Mouse (Mus musculus): ENCODE results near the gene Rpp14. TPM values are rescaled to one million over a fixed set of nuclear protein-coding genes. Genes with fewer than 3 reads are reported as not detected.

The Rpp14 gene
- polyA plus RNA-seq, 1 experiment from 2014 or later: 19.3 TPM

DNA sequence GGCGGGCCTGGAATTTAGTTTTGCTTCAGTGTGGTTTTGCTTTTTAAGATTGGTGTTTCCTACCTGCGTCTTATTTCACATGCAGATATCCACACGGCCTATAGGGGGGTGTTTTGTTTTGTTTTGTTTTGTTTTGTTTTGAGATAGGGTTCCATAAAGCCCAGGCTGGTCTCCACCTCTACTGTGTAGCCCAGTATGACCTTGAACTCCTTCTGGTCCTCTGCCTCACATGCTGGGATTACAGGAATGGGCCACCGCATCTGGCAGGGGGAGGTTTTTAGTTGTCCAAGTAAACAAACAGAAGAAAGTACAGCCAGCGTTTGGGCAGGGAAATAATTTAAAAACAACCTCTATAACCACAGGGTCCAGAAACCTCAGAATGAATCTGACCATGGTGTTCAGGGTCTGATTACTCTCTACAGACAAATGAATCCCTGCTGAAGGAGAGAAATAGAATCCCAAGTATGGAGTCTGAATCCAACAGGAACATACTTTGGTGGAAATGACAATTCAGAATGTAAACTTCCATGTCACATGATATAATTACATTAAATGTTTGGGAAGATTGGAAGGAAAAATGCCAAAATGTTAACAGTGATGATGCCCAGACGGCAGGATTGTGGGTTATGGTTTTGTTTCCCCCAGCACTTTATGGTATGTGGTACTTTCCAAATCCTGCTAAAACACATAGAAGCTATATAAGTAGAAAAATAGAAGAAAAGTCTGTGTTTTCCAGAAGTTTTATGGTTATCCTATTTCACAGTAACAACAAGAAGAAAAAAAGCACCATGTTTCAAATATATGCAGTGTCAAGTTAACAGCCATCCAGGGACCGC lies 44.1 kb downstream of the Rpp14 start:
- no peaks in the 10 kb centered on the region for H3K4me1 ChIP-seq (ENCODE audit: insufficient read depth)
- H3K4me2 ChIP-seq (ENCODE audit: low read depth, low read length): no peak overlapping the region
- no peak overlapping the region for H3K27ac ChIP-seq (ENCODE audit: low read depth)
- 0 out of 2 replicates have a peak, but pooled peaks have one; percentile 21 for ATAC-seq
- TF ChIP-seq EP300 (IDR thresholded peaks at IDR 0.05; ENCODE audit: low read depth) (no peak), CTCF (IDR thresholded peaks at IDR 0.05; ENCODE audit: low read depth) (no peak)
- DNase-seq: no peak
- H3K27me3 ChIP-seq (ENCODE audit: insufficient read depth, low read length): no peaks in the 10 kb centered on the region
- WGBS (ENCODE audit: insufficient replicate concordance): 66% methylated on average over 7 of the region's 7 CpGs
- H3K9ac ChIP-seq (replicated peaks): no peak overlapping the region
- peaks cover 29% of the 10 kb centered on the region for H3K36me3 ChIP-seq (replicated peaks; ENCODE audit: insufficient read depth, low read length)
- no peaks in the 10 kb centered on the region for H3K9me3 ChIP-seq (ENCODE audit: low read length)
- H3K4me3 ChIP-seq (ENCODE audit: low read depth, low read length): no peak overlapping the region

DNA sequence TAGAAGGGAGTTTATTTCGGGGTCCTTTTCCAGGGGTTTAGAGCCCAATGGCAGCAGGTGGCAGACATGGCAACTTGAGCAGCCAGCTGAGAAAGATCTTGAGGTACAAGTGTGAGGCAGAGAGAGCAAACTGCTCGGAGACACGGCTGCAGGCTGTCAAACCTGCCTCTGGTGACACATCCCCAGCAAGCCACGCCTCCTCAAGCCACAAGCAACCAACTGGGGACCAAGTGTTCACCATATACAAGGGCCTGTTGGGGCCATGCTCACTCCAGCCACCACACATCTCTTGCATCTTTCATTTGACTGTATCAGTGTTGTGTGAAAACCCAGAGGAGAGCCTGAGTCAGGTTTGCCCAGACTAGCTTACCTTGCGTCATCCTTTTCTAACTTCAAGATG lies 47.8 kb downstream of the Rpp14 start:
- no peak overlapping the region for H3K27ac ChIP-seq (ENCODE audit: low read depth)
- H3K9ac ChIP-seq (replicated peaks): no peak overlapping the region
- peaks cover 31% of the 10 kb centered on the region for H3K36me3 ChIP-seq (replicated peaks; ENCODE audit: insufficient read depth, low read length)
- no peak overlapping the region for H3K4me2 ChIP-seq (ENCODE audit: low read depth, low read length)
- no peak for ATAC-seq
- H3K27me3 ChIP-seq (ENCODE audit: insufficient read depth, low read length): no peaks in the 10 kb centered on the region
- 60% methylated on average over 5 of the region's 5 CpGs for WGBS (ENCODE audit: insufficient replicate concordance)
- DNase-seq: no peak
- TF ChIP-seq CTCF (IDR thresholded peaks at IDR 0.05; ENCODE audit: low read depth) (no peak), EP300 (IDR thresholded peaks at IDR 0.05; ENCODE audit: low read depth) (no peak)
- no peaks in the 10 kb centered on the region for H3K9me3 ChIP-seq (ENCODE audit: low read length)
- no peaks in the 10 kb centered on the region; the same call in 1 of the 2 replicates for H3K4me1 ChIP-seq (ENCODE audit: insufficient read depth)
- H3K4me3 ChIP-seq (ENCODE audit: low read depth, low read length): no peak overlapping the region

GRCm38 (mm10) chr14:8132789-8133188 lies 52.6 kb downstream of the Rpp14 start:
- Histone ChIP-seq H3K4me2 (ENCODE audit: low read depth, low read length) (no peak overlapping the region), H3K27me3 (ENCODE audit: insufficient read depth, low read length) (no peaks in the 10 kb centered on the region), H3K4me1 (ENCODE audit: insufficient read depth) (no peaks in the 10 kb centered on the region; the same call in 1 of the 2 replicates), H3K27ac (ENCODE audit: low read depth) (peak overlapping the region; percentile 51), H3K36me3 (replicated peaks; ENCODE audit: insufficient read depth, low read length) (peaks cover 27% of the 10 kb centered on the region), H3K9ac (replicated peaks) (no peak overlapping the region), H3K4me3 (ENCODE audit: low read depth, low read length) (no peak overlapping the region), H3K9me3 (ENCODE audit: low read length) (no peaks in the 10 kb centered on the region)
- TF ChIP-seq CTCF (IDR thresholded peaks at IDR 0.05; ENCODE audit: low read depth) (no peak), EP300 (IDR thresholded peaks at IDR 0.05; ENCODE audit: low read depth) (no peak)
- DNase-seq (no peak), ATAC-seq (0 out of 2 replicates have a peak, but pooled peaks have one; percentile 23)
- WGBS (ENCODE audit: insufficient replicate concordance): 54% methylated on average over 8 of the region's 8 CpGs

DNA sequence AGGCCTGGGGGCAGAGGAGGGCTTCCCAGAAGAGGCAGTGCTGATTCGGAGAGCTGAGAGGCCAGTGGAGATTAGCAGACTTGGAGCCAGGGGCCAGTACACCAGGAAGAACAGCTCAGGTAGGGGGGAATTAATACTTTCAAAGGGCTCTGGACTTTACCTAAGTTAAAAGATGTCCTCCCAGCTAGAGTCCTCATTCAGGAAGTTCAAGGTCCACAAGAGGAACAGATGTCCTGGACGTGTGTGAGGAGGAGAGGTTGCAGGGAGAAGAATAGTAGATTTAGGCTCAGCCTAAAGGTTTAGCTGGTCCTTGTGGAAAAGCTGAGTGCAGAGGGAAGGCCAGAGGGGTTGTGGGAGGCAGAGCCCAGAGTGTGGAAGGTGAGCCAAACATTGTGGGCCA lies 54.1 kb downstream of the Rpp14 start:
- TF ChIP-seq CTCF (IDR thresholded peaks at IDR 0.05; ENCODE audit: low read depth) (no peak), EP300 (IDR thresholded peaks at IDR 0.05; ENCODE audit: low read depth) (no peak)
- ATAC-seq: no peak
- WGBS (ENCODE audit: insufficient replicate concordance): 61% methylated on average over 2 of the region's 2 CpGs

GRCm38 (mm10) chr14:8135130-8135529 lies 55.0 kb downstream of the Rpp14 start:
- ATAC-seq (no peak), DNase-seq (no peak)
- H3K36me3 ChIP-seq (replicated peaks; ENCODE audit: insufficient read depth, low read length): peaks cover 43% of the 10 kb centered on the region
- WGBS (ENCODE audit: insufficient replicate concordance): 77% methylated on average over 3 of the region's 3 CpGs
- H3K4me3 ChIP-seq (ENCODE audit: low read depth, low read length): no peak overlapping the region
- no peak overlapping the region; the same call in 1 of the 2 replicates for H3K27ac ChIP-seq (ENCODE audit: low read depth)
- H3K4me1 ChIP-seq (ENCODE audit: insufficient read depth): no peaks in the 10 kb centered on the region; the same call in 1 of the 2 replicates
- H3K4me2 ChIP-seq (ENCODE audit: low read depth, low read length): no peak overlapping the region
- no peaks in the 10 kb centered on the region for H3K27me3 ChIP-seq (ENCODE audit: insufficient read depth, low read length)
- H3K9ac ChIP-seq (replicated peaks): no peak overlapping the region
- no peaks in the 10 kb centered on the region for H3K9me3 ChIP-seq (ENCODE audit: low read length)
- no peak for TF ChIP-seq EP300 (IDR thresholded peaks at IDR 0.05; ENCODE audit: low read depth)
- TF ChIP-seq CTCF (IDR thresholded peaks at IDR 0.05; ENCODE audit: low read depth): no peak

More for the DNA sequence above, 54.1 kb downstream of the Rpp14 start:
- H3K4me3 ChIP-seq (ENCODE audit: low read depth, low read length): no peak overlapping the region
- H3K9me3 ChIP-seq (ENCODE audit: low read length): no peaks in the 10 kb centered on the region
- no peak for DNase-seq
- no peak overlapping the region for H3K4me2 ChIP-seq (ENCODE audit: low read depth, low read length)
- peaks cover 35% of the 10 kb centered on the region for H3K36me3 ChIP-seq (replicated peaks; ENCODE audit: insufficient read depth, low read length)
- no peak overlapping the region for H3K9ac ChIP-seq (replicated peaks)
- no peaks in the 10 kb centered on the region; the same call in 1 of the 2 replicates for H3K4me1 ChIP-seq (ENCODE audit: insufficient read depth)
- no peak overlapping the region for H3K27ac ChIP-seq (ENCODE audit: low read depth)
- H3K27me3 ChIP-seq (ENCODE audit: insufficient read depth, low read length): no peaks in the 10 kb centered on the region

DNA sequence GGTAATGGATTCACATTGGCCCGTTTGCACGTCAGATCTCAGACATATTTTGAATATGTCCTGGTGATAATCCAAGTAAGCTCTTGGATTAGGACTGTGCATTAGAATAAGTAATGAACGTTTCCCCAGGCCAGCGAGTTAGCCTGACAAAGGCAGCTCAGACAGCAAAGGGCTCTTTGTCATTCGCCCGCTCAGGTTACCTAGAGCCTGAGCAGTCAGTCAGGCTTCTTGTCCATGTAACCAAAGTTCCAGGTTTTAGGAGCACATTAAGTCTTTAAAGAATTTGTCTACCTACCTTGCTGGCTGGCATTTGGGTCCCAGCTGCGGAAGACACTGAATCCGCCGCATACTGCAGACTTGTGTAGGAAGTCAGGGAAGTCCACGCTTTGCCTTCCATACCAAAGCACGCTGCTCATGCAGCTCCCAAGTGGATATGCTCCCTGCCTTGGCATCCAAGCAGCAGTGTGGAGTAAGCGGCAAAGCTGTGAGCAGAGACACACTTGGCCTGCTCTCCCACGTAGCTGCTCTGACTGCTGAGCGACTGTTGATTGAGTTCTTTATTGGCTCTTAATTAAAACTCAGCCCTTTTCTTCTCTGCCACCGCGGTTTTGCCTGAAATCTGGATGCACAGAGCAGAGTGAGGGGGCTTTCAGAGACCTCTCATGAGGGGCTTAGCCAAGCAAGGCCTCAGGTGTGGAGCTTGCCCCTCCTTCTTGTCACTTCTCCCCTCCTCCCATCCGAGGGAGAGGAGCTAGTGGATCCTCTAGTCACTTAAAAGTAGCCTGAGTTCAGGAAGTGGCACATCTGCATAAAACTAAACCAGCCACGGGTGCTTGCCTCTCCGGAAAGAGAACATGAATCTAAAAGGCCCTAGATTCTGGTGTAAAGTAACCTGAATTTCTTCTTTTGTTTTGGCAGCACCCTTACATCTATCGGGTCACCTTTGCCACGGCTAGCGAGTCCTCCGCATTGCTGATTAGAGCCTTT lies 59.9 kb downstream of the Rpp14 start:
- no peak overlapping the region for H3K9ac ChIP-seq (replicated peaks)
- DNase-seq (no peak), ATAC-seq (no peak)
- TF ChIP-seq CTCF (IDR thresholded peaks at IDR 0.05; ENCODE audit: low read depth) (no peak), EP300 (IDR thresholded peaks at IDR 0.05; ENCODE audit: low read depth) (no peak)
- no peak overlapping the region for H3K4me3 ChIP-seq (ENCODE audit: low read depth, low read length)
- no peaks in the 10 kb centered on the region for H3K27me3 ChIP-seq (ENCODE audit: insufficient read depth, low read length)
- 78% methylated on average over 23 of the region's 23 CpGs for WGBS (ENCODE audit: insufficient replicate concordance)
- H3K9me3 ChIP-seq (ENCODE audit: low read length): no peaks in the 10 kb centered on the region
- H3K27ac ChIP-seq (ENCODE audit: low read depth): no peak overlapping the region
- H3K4me1 ChIP-seq (ENCODE audit: insufficient read depth): no peaks in the 10 kb centered on the region
- H3K36me3 ChIP-seq (replicated peaks; ENCODE audit: insufficient read depth, low read length): peaks cover 67% of the 10 kb centered on the region
- H3K4me2 ChIP-seq (ENCODE audit: low read depth, low read length): no peak overlapping the region

All from liver, postnatal 0 days (tissue).